Mouse (Mus musculus): Measurements from ENCODE around the gene Nlrp1b. TPM values are rescaled to one million over a fixed set of nuclear protein-coding genes. Genes with fewer than 3 reads are reported as not detected.

Nlrp1b gene
- total RNA-seq (2021): under 1 TPM; 0.25 to 0.27 TPM

- intact Hi-C loops (cut with DNase I): loop anchor here (2.0 kb wide), 1 partner anchor 58 kb away; no protein-coding TSS in a partner anchor
- no peak for DNase-seq (ENCODE audit: low spot score in 2 of 2)
These were observed at the start of gene Nlrp1b for GRCm38 (mm10) chr11:71230684-71231480. Nlrp1b (minus strand) TSS chr11:71230733.

- no peak for DNase-seq (ENCODE audit: low spot score in 2 of 2)
- intact Hi-C loops (cut with DNase I): no loop called here
These were observed 30.5 kb upstream of the Nlrp1b start for GRCm38 (mm10) chr11:71261036-71261435.

- no peak for DNase-seq (ENCODE audit: low spot score in 2 of 2)
- intact Hi-C loops (cut with DNase I): no loop called here
These were observed 20.8 kb upstream of the Nlrp1b start for GRCm38 (mm10) chr11:71251333-71251732.

GRCm38 (mm10) chr11:71224614-71225013 is 5.9 kb downstream of the Nlrp1b start:
- intact Hi-C loops (cut with DNase I): no loop called here
- DNase-seq (ENCODE audit: low spot score in 2 of 2): no peak

GRCm38 (mm10) chr11:71202703-71203102 is 27.8 kb downstream of the Nlrp1b start:
- DNase-seq (ENCODE audit: low spot score in 2 of 2): no peak
- intact Hi-C loops (cut with DNase I): no loop called here

GRCm38 (mm10) chr11:71199349-71199748 is 31.2 kb downstream of the Nlrp1b start:
- intact Hi-C loops (cut with DNase I): loop anchor here (5.0 kb wide), 1 partner anchor 42 kb away; no protein-coding TSS in a partner anchor
- no peak for DNase-seq (ENCODE audit: low spot score in 2 of 2)

- intact Hi-C loops (cut with DNase I): no loop called here
- no peak for DNase-seq (ENCODE audit: low spot score in 2 of 2)
These were observed 60.9 kb downstream of the Nlrp1b start for GRCm38 (mm10) chr11:71169633-71170032.

- DNase-seq (ENCODE audit: low spot score in 2 of 2): no peak
- intact Hi-C loops (cut with DNase I): no loop called here
These were observed 66.4 kb downstream of the Nlrp1b start for GRCm38 (mm10) chr11:71164139-71164538.

GRCm38 (mm10) chr11:71159439-71160136 is 70.9 kb downstream of the Nlrp1b start:
- no peak for DNase-seq (ENCODE audit: low spot score in 2 of 2)
- intact Hi-C loops (cut with DNase I): loop anchor here (5.0 kb wide), 1 partner anchor 38 kb away; no protein-coding TSS in a partner anchor

- DNase-seq (ENCODE audit: low spot score in 2 of 2): no peak
- intact Hi-C loops (cut with DNase I): loop anchor here (5.0 kb wide), 1 partner anchor 42 kb away; no protein-coding TSS in a partner anchor
These were observed 75.3 kb downstream of the Nlrp1b start for GRCm38 (mm10) chr11:71155272-71155671.

GRCm38 (mm10) chr11:71144661-71145060 is 85.9 kb downstream of the Nlrp1b start, which contains the start of gene Nlrp1a:
Nlrp1a (minus strand) TSS chr11:71144704.
- no peak for DNase-seq (ENCODE audit: low spot score in 2 of 2)
- intact Hi-C loops (cut with DNase I): no loop called here

GRCm38 (mm10) chr11:71142031-71142430 is 88.5 kb downstream of the Nlrp1b start:
- intact Hi-C loops (cut with DNase I): no loop called here
- no peak for DNase-seq (ENCODE audit: low spot score in 2 of 2)

- no peak for DNase-seq (ENCODE audit: low spot score in 2 of 2)
- intact Hi-C loops (cut with DNase I): no loop called here
These were observed 123.4 kb downstream of the Nlrp1b start for GRCm38 (mm10) chr11:71107128-71107527.

GRCm38 (mm10) chr11:71106261-71107021 is 124.1 kb downstream of the Nlrp1b start:
- no peak for DNase-seq (ENCODE audit: low spot score in 2 of 2)
- intact Hi-C loops (cut with DNase I): no loop called here

- intact Hi-C loops (cut with DNase I): loop anchor here (5.0 kb wide), 1 partner anchor 143 kb away; no protein-coding TSS in a partner anchor
- DNase-seq (ENCODE audit: low spot score in 2 of 2): no peak
These were observed 126.6 kb downstream of the Nlrp1b start for GRCm38 (mm10) chr11:71103931-71104330.

Other genes with a start within 250 kb of the Nlrp1b start
- gene C1qbp, start 247.7 kb downstream of the Nlrp1b start, total RNA-seq (2021): 10 to 100 TPM; 87.4 to 91.5 TPM
- gene Dhx33, start 226.3 kb downstream of the Nlrp1b start, total RNA-seq (2021): 10 to 100 TPM; 25.6 to 28.9 TPM
- 10 to 100 TPM; 14.9 to 16.5 TPM for gene Mis12, start 211.1 kb downstream of the Nlrp1b start, total RNA-seq (2021)
- gene Derl2, start 210.9 kb downstream of the Nlrp1b start, total RNA-seq (2021): 10 to 100 TPM; 19.8 to 25.5 TPM
- 100 to 1,000 TPM; 217 to 253 TPM for gene 6330403K07Rik, start 197.2 kb downstream of the Nlrp1b start, total RNA-seq (2021)
- under 1 TPM; 0.62 to 0.84 TPM for gene Nlrp1a, start 86.0 kb downstream of the Nlrp1b start, total RNA-seq (2021)